Mouse (Mus musculus) spleen, adult 2 months (tissue): ENCODE results near the gene Dpp8.

ENCODE experiments used
- CTCF ChIP-seq: fragments of 200-500 bp; IDR thresholded peaks from 2 replicates; pipeline ENCODE4 v1.5.1; 2011; ENCODE audit warnings: mild to moderate bottlenecking, inconsistent platforms; ENCODE audit not compliant: insufficient read depth, insufficient read length, insufficient replicate concordance; ENCODE audit errors: extremely low read depth
- POLR2A ChIP-seq: fragments of 200-500 bp; IDR thresholded peaks from 2 replicates; pipeline ENCODE4 v1.6.1; 2011; ENCODE audit warnings: low read depth, low read length, inconsistent platforms

DNA sequence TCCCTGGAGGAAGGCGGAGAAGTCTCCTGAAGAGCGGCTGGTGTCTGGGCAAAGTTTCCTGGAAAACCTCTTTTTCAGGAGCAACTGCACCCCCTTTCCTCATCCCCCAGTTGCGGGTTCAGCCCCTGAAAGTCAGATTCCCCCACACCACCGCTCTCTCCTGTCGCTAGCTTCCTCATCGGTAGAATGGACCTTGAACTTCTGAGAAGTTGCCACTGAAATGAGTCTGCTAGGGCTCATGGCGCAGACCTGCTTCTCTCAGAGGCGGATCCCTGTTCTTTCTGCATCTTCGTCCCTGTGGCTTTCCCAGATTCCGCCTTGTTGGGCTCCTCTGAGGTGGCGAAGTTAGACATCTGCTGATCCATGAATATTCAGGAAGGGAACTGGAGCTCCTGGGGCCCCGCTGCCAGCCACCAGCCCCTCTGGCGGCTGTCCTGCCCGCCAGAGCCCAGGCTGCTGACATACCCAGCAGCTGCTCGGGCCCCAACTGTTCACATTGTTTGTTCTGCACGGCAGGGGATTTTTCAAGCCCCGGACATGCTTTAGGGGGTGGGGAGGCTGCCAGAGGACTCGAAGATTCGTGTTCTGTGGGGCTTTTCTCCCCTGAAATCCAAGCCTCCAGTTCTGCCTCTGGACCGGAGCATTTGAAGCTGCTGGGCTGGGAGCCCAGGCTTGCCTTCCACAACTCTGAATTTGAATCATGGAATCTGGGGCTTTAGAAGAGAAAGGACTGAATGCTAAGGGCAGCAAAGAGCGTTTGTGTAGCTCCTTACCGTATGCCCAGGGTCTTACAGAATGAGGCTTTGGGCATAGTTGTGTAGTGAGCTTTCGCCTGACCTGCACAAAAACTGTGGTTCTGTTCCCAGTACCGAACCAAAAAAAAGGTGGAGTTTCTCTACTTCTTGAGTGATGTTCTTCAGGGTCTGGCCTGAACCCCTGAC, 77.2 kb downstream of the Dpp8 start:
- no peak for TF ChIP-seq POLR2A
- TF ChIP-seq CTCF, result no peak
